Mouse (Mus musculus): ENCODE data around the gene Kif1b. TPM values are rescaled to one million over a fixed set of nuclear protein-coding genes. Genes with fewer than 3 reads are reported as not detected.

The Kif1b gene
- polyA plus RNA-seq, 1 experiment from 2014 or later: 154 TPM

GRCm38 (mm10) chr4:149259391-149260094 is 48.0 kb downstream of the Kif1b start:
- H3K36me3 ChIP-seq (replicated peaks): peaks cover 40% of the 10 kb centered on the region
- no peak overlapping the region for H3K9ac ChIP-seq
- ATAC-seq (replicated peaks): no peak
- no peaks in the 10 kb centered on the region for H3K9me3 ChIP-seq
- H3K4me2 ChIP-seq: no peak overlapping the region
- no peak overlapping the region for H3K27ac ChIP-seq
- 92% methylated on average over 9 of the region's 9 CpGs for WGBS
- no peaks in the 10 kb centered on the region for H3K27me3 ChIP-seq (replicated peaks)
- H3K4me3 ChIP-seq: no peak overlapping the region
- peaks cover 15% of the 10 kb centered on the region for H3K4me1 ChIP-seq

GRCm38 (mm10) chr4:149258926-149259325 is 48.6 kb downstream of the Kif1b start:
- Histone ChIP-seq H3K36me3 (replicated peaks) (peaks cover 37% of the 10 kb centered on the region), H3K4me1 (peaks cover 15% of the 10 kb centered on the region), H3K9ac (no peak overlapping the region), H3K4me3 (no peak overlapping the region), H3K4me2 (no peak overlapping the region), H3K27me3 (replicated peaks) (no peaks in the 10 kb centered on the region), H3K27ac (no peak overlapping the region), H3K9me3 (no peaks in the 10 kb centered on the region)
- WGBS: 93% methylated on average over 3 of the region's 3 CpGs
- no peak for ATAC-seq (replicated peaks)

- ATAC-seq (replicated peaks): no peak
- Histone ChIP-seq H3K27ac (peak overlapping the region; percentile 72), H3K9me3 (no peaks in the 10 kb centered on the region), H3K4me3 (no peak overlapping the region), H3K4me2 (no peak overlapping the region), H3K4me1 (peaks cover 15% of the 10 kb centered on the region), H3K27me3 (replicated peaks) (no peaks in the 10 kb centered on the region), H3K36me3 (replicated peaks) (peaks cover 33% of the 10 kb centered on the region), H3K9ac (no peak overlapping the region)
- 83% methylated on average over 15 of the region's 15 CpGs for WGBS
Measured at GRCm38 (mm10) chr4:149256511-149257300, 50.8 kb downstream of the Kif1b start.

GRCm38 (mm10) chr4:149255277-149256270 is 51.9 kb downstream of the Kif1b start:
- H3K4me2 ChIP-seq: no peak overlapping the region

GRCm38 (mm10) chr4:149254827-149255226 is 52.7 kb downstream of the Kif1b start:
- no peak overlapping the region for H3K4me3 ChIP-seq
- ATAC-seq (replicated peaks): no peak
- no peaks in the 10 kb centered on the region for H3K9me3 ChIP-seq
- peak overlapping the region; percentile 72; the same call in 1 of the 2 replicates for H3K27ac ChIP-seq
- peaks cover 15% of the 10 kb centered on the region for H3K4me1 ChIP-seq
- WGBS: 50% methylated on average over 4 of the region's 4 CpGs
- no peak overlapping the region for H3K4me2 ChIP-seq
- no peaks in the 10 kb centered on the region for H3K27me3 ChIP-seq (replicated peaks)
- H3K9ac ChIP-seq: no peak overlapping the region
- H3K36me3 ChIP-seq (replicated peaks): peaks cover 44% of the 10 kb centered on the region

More at GRCm38 (mm10) chr4:149255277-149256270, 51.9 kb downstream of the Kif1b start:
- Histone ChIP-seq H3K27me3 (replicated peaks) (no peaks in the 10 kb centered on the region), H3K4me3 (no peak overlapping the region), H3K9ac (no peak overlapping the region), H3K4me1 (peaks cover 15% of the 10 kb centered on the region), H3K36me3 (replicated peaks) (peaks cover 44% of the 10 kb centered on the region), H3K27ac (peak overlapping the region; percentile 72), H3K9me3 (no peaks in the 10 kb centered on the region)
- 10% methylated on average over 13 of the region's 13 CpGs for WGBS
- peak; percentile 67 for ATAC-seq (replicated peaks)

- WGBS: 91% methylated on average over 1 of the region's 1 CpGs
- H3K36me3 ChIP-seq (replicated peaks): peaks cover 50% of the 10 kb centered on the region
- H3K4me1 ChIP-seq: peaks cover 6% of the 10 kb centered on the region
- H3K27ac ChIP-seq: no peak overlapping the region
- no peaks in the 10 kb centered on the region for H3K27me3 ChIP-seq (replicated peaks)
- H3K4me3 ChIP-seq: no peak overlapping the region
- no peak overlapping the region for H3K4me2 ChIP-seq
- H3K9ac ChIP-seq: no peak overlapping the region
- H3K9me3 ChIP-seq: no peaks in the 10 kb centered on the region
- no peak for ATAC-seq (replicated peaks)
Measured at GRCm38 (mm10) chr4:149249311-149249710, 58.2 kb downstream of the Kif1b start.

GRCm38 (mm10) chr4:149247772-149248171 is 59.7 kb downstream of the Kif1b start:
- H3K27me3 ChIP-seq (replicated peaks): no peaks in the 10 kb centered on the region
- peaks cover 6% of the 10 kb centered on the region for H3K4me1 ChIP-seq
- WGBS: 39% methylated on average over 5 of the region's 5 CpGs
- no peaks in the 10 kb centered on the region for H3K9me3 ChIP-seq
- no peak overlapping the region for H3K4me2 ChIP-seq
- peaks cover 47% of the 10 kb centered on the region for H3K36me3 ChIP-seq (replicated peaks)
- no peak overlapping the region; the same call in 1 of the 2 replicates for H3K9ac ChIP-seq
- H3K27ac ChIP-seq: peak overlapping the region; percentile 78
- ATAC-seq (replicated peaks): no peak
- H3K4me3 ChIP-seq: no peak overlapping the region

- H3K4me3 ChIP-seq: no peak overlapping the region
- ATAC-seq (replicated peaks): no peak
- H3K36me3 ChIP-seq (replicated peaks): peaks cover 45% of the 10 kb centered on the region
- H3K9ac ChIP-seq: no peak overlapping the region
- no peaks in the 10 kb centered on the region for H3K27me3 ChIP-seq (replicated peaks)
- peak overlapping the region; percentile 40 for H3K27ac ChIP-seq
- peaks cover 6% of the 10 kb centered on the region for H3K4me1 ChIP-seq
- no peaks in the 10 kb centered on the region for H3K9me3 ChIP-seq
- no peak overlapping the region for H3K4me2 ChIP-seq
- 12% methylated on average over 8 of the region's 8 CpGs for WGBS
Measured at GRCm38 (mm10) chr4:149247156-149247633, 60.3 kb downstream of the Kif1b start.

GRCm38 (mm10) chr4:149246578-149247155 is 60.8 kb downstream of the Kif1b start:
- no peak overlapping the region for H3K9ac ChIP-seq
- no peaks in the 10 kb centered on the region for H3K27me3 ChIP-seq (replicated peaks)
- peaks cover 6% of the 10 kb centered on the region for H3K4me1 ChIP-seq
- ATAC-seq (replicated peaks): no peak
- WGBS: 23% methylated on average over 7 of the region's 7 CpGs
- no peak overlapping the region for H3K4me3 ChIP-seq
- no peak overlapping the region for H3K4me2 ChIP-seq
- no peaks in the 10 kb centered on the region for H3K9me3 ChIP-seq
- peak overlapping the region; percentile 40 for H3K27ac ChIP-seq
- peaks cover 44% of the 10 kb centered on the region for H3K36me3 ChIP-seq (replicated peaks)

GRCm38 (mm10) chr4:149237011-149237410 is 70.5 kb downstream of the Kif1b start:
- Histone ChIP-seq H3K4me2 (no peak overlapping the region), H3K9ac (no peak overlapping the region), H3K9me3 (no peaks in the 10 kb centered on the region), H3K27ac (no peak overlapping the region), H3K36me3 (replicated peaks) (peaks cover 28% of the 10 kb centered on the region), H3K27me3 (replicated peaks) (no peaks in the 10 kb centered on the region), H3K4me3 (no peak overlapping the region), H3K4me1 (no peaks in the 10 kb centered on the region)
- WGBS: 89% methylated on average over 15 of the region's 15 CpGs
- no peak for ATAC-seq (replicated peaks)

GRCm38 (mm10) chr4:149233938-149234337 is 73.6 kb downstream of the Kif1b start:
- no peak for ATAC-seq (replicated peaks)
- no peaks in the 10 kb centered on the region for H3K4me1 ChIP-seq
- no peak overlapping the region for H3K4me2 ChIP-seq
- peaks cover 22% of the 10 kb centered on the region for H3K36me3 ChIP-seq (replicated peaks)
- no peaks in the 10 kb centered on the region for H3K9me3 ChIP-seq
- H3K27ac ChIP-seq: no peak overlapping the region
- H3K27me3 ChIP-seq (replicated peaks): no peaks in the 10 kb centered on the region
- H3K4me3 ChIP-seq: no peak overlapping the region
- H3K9ac ChIP-seq: no peak overlapping the region
- 51% methylated on average over 9 of the region's 9 CpGs for WGBS
